ENCODE assay signal across 27 mouse cellular contexts in genomic region chr13:29108214-29108613, GRCm38 (mm10).
DNase-seq lines count a peak whose midpoint lies in the region; ATAC-seq and TF ChIP-seq lines count a peak whose summit lies in the region.
"Had no signal": no experiment of that assay in that cellular context is flagged by ENCODE, and none has a peak within 500 bp of the region (broad histone marks: within the 10 kb centered on the region; RNA-seq: fewer than 3 reads in every experiment).

No protein-coding gene starts in this region.

- H3K36me3 ChIP-seq in embryonic facial prominence, embryonic 14.5 days (ENCODE audit: control insufficient read depth, insufficient read depth, low read length) = no peaks in the 10 kb centered on the region
- H3K36me3 ChIP-seq in embryonic facial prominence, embryonic 10.5 days (replicated peaks) = no peaks in the 10 kb centered on the region
- no peaks in the 10 kb centered on the region for H3K36me3 ChIP-seq in lung, embryonic 14.5 days (ENCODE audit: insufficient read depth)
- no peaks in the 10 kb centered on the region for H3K36me3 ChIP-seq in CH12.LX (replicated peaks in 1 of 2; ENCODE audit: control insufficient read depth in 1 of 2, insufficient read depth in 1 of 2, low read length in 1 of 2)
- H3K36me3 ChIP-seq: embryonic facial prominence, embryonic 12.5 days; forebrain, embryonic 10.5 days; G1E; heart, embryonic 10.5 days; heart, embryonic 13.5 days had no signal

- TF ChIP-seq EP300 in CH12.LX (IDR thresholded peaks at IDR 0.05; ENCODE audit: low read length) = no peak

- dilution Hi-C loops in CH12.LX (cut with MboI; ENCODE audit: extremely low pct_ligation_motif_present, extremely low pct_unique_long_range_greater_than_20kb, low sequenced_read_pairs) = no loop called here

- no peak for TF ChIP-seq POLR2A in CH12.LX (IDR thresholded peaks at IDR 0.05; ENCODE audit: low read depth, low read length)

- peak; percentile 26 for DNase-seq in embryonic facial prominence, embryonic 14.5 days (ENCODE audit: low spot score)
- no peak for DNase-seq in embryonic facial prominence, embryonic 10.5 days (ENCODE audit: low spot score)
- DNase-seq in lung, embryonic 14.5 days = peak; percentile 24
- no peak for DNase-seq in lung, postnatal 4 days
- peak; percentile 12 for DNase-seq in CH12.LX (ENCODE audit: extremely low read depth)
- DNase-seq in lung, postnatal 36 days = peak; percentile 43
- DNase-seq in spleen, adult 18-20 months = no peak
- DNase-seq: adrenal gland, postnatal 10 days; adrenal gland, postnatal 36 days; cerebellum, adult 18-20 months; cerebellum, adult 9-10 months; cerebellum, postnatal 14 days; gastrocnemius, postnatal 10 days; gastrocnemius, postnatal 36 days; heart, adult 2 months; heart, postnatal 14 days; heart, postnatal 4 days had no signal

- H3K4me1 ChIP-seq in embryonic facial prominence, embryonic 14.5 days (ENCODE audit: control insufficient read depth, insufficient read depth, low read length) = peaks cover 7% of the 10 kb centered on the region
- peaks cover 3% of the 10 kb centered on the region; the same call in 1 of the 2 replicates for H3K4me1 ChIP-seq in embryonic facial prominence, embryonic 10.5 days
- H3K4me1 ChIP-seq in lung, embryonic 14.5 days (ENCODE audit: insufficient read depth) = no peaks in the 10 kb centered on the region
- H3K4me1 ChIP-seq in CH12.LX (ENCODE audit: control insufficient read depth in 1 of 2, insufficient read depth in 2 of 2) = peaks cover 18 to 41% of the 10 kb centered on the region in 2 experiments
- H3K4me1 ChIP-seq: forebrain, embryonic 10.5 days; forebrain, embryonic 13.5 days; heart, embryonic 10.5 days; heart, embryonic 13.5 days had no signal

- H3K4me3 ChIP-seq in embryonic facial prominence, embryonic 14.5 days (ENCODE audit: low read depth, low read length) = no peak overlapping the region
- no peak overlapping the region for H3K4me3 ChIP-seq in embryonic facial prominence, embryonic 10.5 days
- H3K4me3 ChIP-seq in lung, embryonic 14.5 days (ENCODE audit: low read depth, low read length) = no peak overlapping the region
- no peak overlapping the region for H3K4me3 ChIP-seq in CH12.LX (replicated peaks in 1 of 3; ENCODE audit: low read depth in 2 of 3, low read length in 2 of 3, poor library complexity in 1 of 3)
- H3K4me3 ChIP-seq: embryonic facial prominence, embryonic 12.5 days; erythroblast, embryonic 14.5 days; forebrain, embryonic 10.5 days; forebrain, embryonic 13.5 days; heart, adult 2 months; heart, embryonic 10.5 days; heart, embryonic 13.5 days had no signal

- no peaks in the 10 kb centered on the region for H3K27me3 ChIP-seq in embryonic facial prominence, embryonic 14.5 days (replicated peaks; ENCODE audit: control insufficient read depth, insufficient read depth, low read length)
- H3K27me3 ChIP-seq in embryonic facial prominence, embryonic 10.5 days (replicated peaks; ENCODE audit: low read depth, poor library complexity, severe bottlenecking) = no peaks in the 10 kb centered on the region
- no peaks in the 10 kb centered on the region for H3K27me3 ChIP-seq in lung, embryonic 14.5 days (ENCODE audit: insufficient read depth, low read length)
- no peaks in the 10 kb centered on the region for H3K27me3 ChIP-seq in CH12.LX (replicated peaks)
- H3K27me3 ChIP-seq: embryonic facial prominence, embryonic 12.5 days; forebrain, embryonic 13.5 days; heart, embryonic 13.5 days had no signal

- in situ Hi-C loops in CH12.LX (cut with MboI; ENCODE audit: low pct_ligation_motif_present, low pct_unique_long_range_greater_than_20kb, low sequenced_read_pairs) = loop anchor here (25.0 kb wide), 1 partner anchor 504 kb away; no protein-coding TSS in a partner anchor

- H3K9me3 ChIP-seq in embryonic facial prominence, embryonic 14.5 days (ENCODE audit: control insufficient read depth, low read length) = no peaks in the 10 kb centered on the region
- H3K9me3 ChIP-seq in embryonic facial prominence, embryonic 10.5 days = peaks cover 5% of the 10 kb centered on the region; the same call in 1 of the 2 replicates
- H3K9me3 ChIP-seq in lung, embryonic 14.5 days (ENCODE audit: low read depth, low read length) = no peaks in the 10 kb centered on the region
- peaks cover 3% of the 10 kb centered on the region for H3K9me3 ChIP-seq in CH12.LX (replicated peaks; ENCODE audit: low read length)
- H3K9me3 ChIP-seq: embryonic facial prominence, embryonic 12.5 days; forebrain, embryonic 10.5 days; forebrain, embryonic 13.5 days; G1E; heart, embryonic 10.5 days; heart, embryonic 13.5 days had no signal

- no peak for TF ChIP-seq CTCF in lung, embryonic 14.5 days (IDR thresholded peaks at IDR 0.05; ENCODE audit: low read depth)
- TF ChIP-seq CTCF in CH12.LX (conservative IDR thresholded peaks at IDR 0.05 in 1 of 2, IDR thresholded peaks at IDR 0.05 in 1 of 2; ENCODE audit: low read depth in 2 of 2, low read length in 2 of 2) = no peak

- TF ChIP-seq RAD21 in CH12.LX (IDR thresholded peaks at IDR 0.05; ENCODE audit: low read depth, low read length) = no peak

- no peak overlapping the region for H3K9ac ChIP-seq in embryonic facial prominence, embryonic 14.5 days (ENCODE audit: low read depth, low read length)
- no peak overlapping the region for H3K9ac ChIP-seq in lung, embryonic 14.5 days
- H3K9ac ChIP-seq in CH12.LX (ENCODE audit: insufficient read depth, low read depth) = no peak overlapping the region
- H3K9ac ChIP-seq: embryonic facial prominence, embryonic 12.5 days; forebrain, embryonic 13.5 days; heart, embryonic 13.5 days; hindbrain, embryonic 14.5 days had no signal

- ATAC-seq in embryonic facial prominence, embryonic 14.5 days (ENCODE audit: low read depth) = no peak
- ATAC-seq in lung, embryonic 14.5 days (ENCODE audit: insufficient read depth) = no peak
- ATAC-seq: forebrain, embryonic 13.5 days; forebrain, embryonic 16.5 days; Patski had no signal

- H3K27ac ChIP-seq in embryonic facial prominence, embryonic 14.5 days (replicated peaks; ENCODE audit: low read depth, low read length) = no peak overlapping the region
- H3K27ac ChIP-seq in embryonic facial prominence, embryonic 10.5 days (replicated peaks) = no peak overlapping the region
- H3K27ac ChIP-seq in lung, embryonic 14.5 days (ENCODE audit: low read depth) = no peak overlapping the region
- no peak overlapping the region for H3K27ac ChIP-seq in CH12.LX (ENCODE audit: insufficient read depth, low read depth)
- H3K27ac ChIP-seq: embryonic facial prominence, embryonic 12.5 days; forebrain, embryonic 10.5 days; forebrain, embryonic 13.5 days; heart, adult 2 months; heart, embryonic 10.5 days; heart, embryonic 13.5 days; hindbrain, embryonic 14.5 days had no signal

- no peak overlapping the region for H3K4me2 ChIP-seq in embryonic facial prominence, embryonic 14.5 days (ENCODE audit: low read depth, low read length)
- H3K4me2 ChIP-seq in lung, embryonic 14.5 days = no peak overlapping the region
- H3K4me2 ChIP-seq in CH12.LX (ENCODE audit: insufficient read depth, low read depth, poor library complexity, severe bottlenecking) = peak overlapping the region; percentile 67
- H3K4me2 ChIP-seq: embryonic facial prominence, embryonic 12.5 days; forebrain, embryonic 13.5 days; heart, embryonic 13.5 days; hindbrain, embryonic 14.5 days had no signal

- no peaks in the 10 kb centered on the region for H3K79me2 ChIP-seq in CH12.LX (replicated peaks; ENCODE audit: control insufficient read depth, extremely low read depth, insufficient read depth, poor library complexity, severe bottlenecking)

- 86% methylated on average over 6 of the region's 6 CpGs for WGBS in embryonic facial prominence, embryonic 14.5 days
- 88% methylated on average over 6 of the region's 6 CpGs for WGBS in embryonic facial prominence, embryonic 10.5 days
- 74% methylated on average over 6 of the region's 6 CpGs for WGBS in lung, embryonic 14.5 days

TF ChIP-seq in CH12.LX, 34 proteins besides CTCF, POLR2A, EP300 and RAD21:
- TF ChIP-seq ZC3H11A (IDR thresholded peaks at IDR 0.05; ENCODE audit: low read depth, low read length) (no peak), MAFK (IDR thresholded peaks at IDR 0.05; ENCODE audit: insufficient replicate concordance, low read length) (0 out of 2 replicates have a peak, but pooled peaks have one; percentile 25), PAX5 (IDR thresholded peaks at IDR 0.05; ENCODE audit: low read length) (no peak), BHLHE40 (IDR thresholded peaks at IDR 0.05; ENCODE audit: low read depth, low read length) (0 out of 2 replicates have a peak, but pooled peaks have one; percentile 13), UBTF (IDR thresholded peaks at IDR 0.05; ENCODE audit: low read depth, low read length) (no peak), SMC3 (IDR thresholded peaks at IDR 0.05; ENCODE audit: low read depth, low read length) (no peak), TBP (conservative IDR thresholded peaks at IDR 0.05; ENCODE audit: low read depth, low read length) (no peak), RCOR1 (conservative IDR thresholded peaks at IDR 0.05; ENCODE audit: low read depth, low read length) (no peak), ZNF384 (IDR thresholded peaks at IDR 0.05; ENCODE audit: low read depth, low read length) (peak; percentile 27; the same call in 1 of the 2 replicates)

Comparison
In these comparisons a context has a peak if more than half of its experiments do, and no peak if none do; other contexts are left out.
1. DNase-seq: peak in embryonic facial prominence, embryonic 14.5 days (single experiment), lung, embryonic 14.5 days (single experiment), CH12.LX (single experiment) and lung, postnatal 36 days (single experiment); none in embryonic facial prominence, embryonic 10.5 days (single experiment), lung, postnatal 4 days (0 of 2) and spleen, adult 18-20 months (0 of 2).